Mouse (Mus musculus) thymus, postnatal 0 days (tissue): ENCODE results near the gene Pde4dip. TPM values are rescaled to one million over a fixed set of nuclear protein-coding genes. Genes with fewer than 3 reads are reported as not detected.

ENCODE experiments used
- DNase-seq: peaks from one replicate; pipeline ENCODE4 v3.0.0-alpha.2; 2015; ENCODE audit warnings: low spot score
- polyA plus RNA-seq: library from polyadenylated mRNA; unstranded; fragments of >200 nt; fragmentation: Nextera tagmentation; extraction: Ambion mirVana; gene quantifications from 2 replicates; pipeline ENCODE4 v1.2.1, GENCODE M21; 2015

Pde4dip gene
- polyA plus RNA-seq, 1 experiment from 2014 or later = 7.3 TPM

- DNase-seq = no peak
These were observed 85.6 kb downstream of the Pde4dip start for GRCm38 (mm10) chr3:97802927-97803326.

DNA sequence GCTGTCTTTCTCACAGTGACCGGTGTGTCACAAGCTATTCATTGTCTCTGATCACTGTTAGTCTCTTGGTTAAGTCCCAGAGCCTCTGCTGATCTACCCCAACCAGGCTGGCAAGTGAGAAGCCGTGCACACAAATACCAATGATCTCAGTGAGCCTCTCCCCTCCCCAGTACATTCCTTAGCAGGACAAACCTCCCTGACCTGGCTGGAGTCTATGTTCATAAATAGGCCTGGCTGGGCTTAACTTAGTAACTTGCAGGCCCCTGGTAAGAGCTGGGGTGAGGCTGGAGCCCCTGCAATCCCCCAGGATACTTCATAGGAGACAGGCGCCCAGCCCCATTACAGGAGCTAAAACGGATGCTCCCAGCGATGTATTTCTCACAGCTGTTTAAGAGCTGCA, 86.2 kb downstream of the Pde4dip start:
- DNase-seq = no peak

DNA sequence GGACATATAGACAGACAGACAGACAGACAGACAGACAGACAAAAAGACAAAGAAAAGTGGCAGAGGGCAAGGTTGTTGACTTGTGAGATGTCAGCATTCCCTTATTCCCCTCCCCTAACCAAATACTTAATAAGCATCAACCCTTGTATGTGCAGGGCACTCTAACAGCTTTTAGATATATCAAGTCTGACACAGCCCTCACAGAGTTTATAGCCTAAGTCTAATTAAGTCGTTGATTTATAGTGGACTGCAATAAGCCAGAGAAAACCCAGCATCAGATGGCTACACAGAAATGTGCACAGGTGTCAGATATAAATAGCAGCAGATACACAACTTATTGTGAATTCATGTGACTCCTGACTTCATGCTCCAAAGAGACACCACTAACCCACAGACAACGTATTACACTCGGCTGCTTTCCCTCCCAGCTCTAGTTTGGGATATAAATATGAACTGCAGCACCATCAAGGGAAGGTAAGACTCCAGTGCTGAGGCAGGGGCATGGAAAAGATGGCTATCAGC, 87.3 kb downstream of the Pde4dip start:
- no peak for DNase-seq

DNA sequence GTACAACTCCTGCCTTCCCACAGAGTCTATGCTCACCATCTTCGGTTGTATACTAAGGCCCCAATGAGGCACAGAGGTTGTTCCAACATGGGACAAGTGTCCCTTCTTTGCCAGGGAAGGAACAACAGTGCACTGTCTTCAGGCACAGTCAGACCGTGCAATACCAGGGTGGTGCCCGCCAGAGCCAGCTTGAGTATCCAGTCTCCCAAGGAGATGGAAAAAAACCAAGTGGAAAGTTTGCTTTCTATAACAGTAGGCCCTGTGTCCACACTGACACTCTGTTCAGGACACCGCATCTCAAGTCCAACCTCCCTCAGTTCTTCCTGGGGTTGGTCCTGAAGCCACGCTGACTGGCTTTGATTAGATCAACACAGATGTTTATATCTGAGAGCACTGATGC, 87.8 kb downstream of the Pde4dip start:
- no peak for DNase-seq

DNA sequence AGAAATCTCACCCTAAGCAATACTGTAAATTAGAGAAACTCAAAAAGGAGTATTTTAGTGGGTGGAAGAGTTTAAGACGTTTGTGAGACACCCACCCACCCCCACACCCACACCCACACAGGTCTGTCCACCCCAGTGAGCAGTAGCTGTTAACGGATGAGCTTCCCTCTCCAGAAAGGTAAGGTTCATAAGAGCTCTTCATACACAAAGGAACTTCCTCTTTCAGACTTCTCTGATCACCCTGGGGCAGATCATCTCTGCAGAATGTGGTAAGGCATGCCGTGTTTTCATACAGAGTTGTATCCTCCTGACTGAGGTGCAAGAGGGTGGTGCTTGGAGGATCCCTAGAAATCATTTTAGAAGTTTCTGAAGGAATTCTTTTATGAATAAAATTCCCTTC, 88.5 kb downstream of the Pde4dip start:
- no peak for DNase-seq

GRCm38 (mm10) chr3:97799267-97799666, 89.2 kb downstream of the Pde4dip start:
- DNase-seq = no peak

- DNase-seq = no peak
These were observed 91.1 kb downstream of the Pde4dip start for GRCm38 (mm10) chr3:97797371-97797770.

- DNase-seq = no peak
These were observed 94.5 kb downstream of the Pde4dip start for GRCm38 (mm10) chr3:97793995-97794394.

DNA sequence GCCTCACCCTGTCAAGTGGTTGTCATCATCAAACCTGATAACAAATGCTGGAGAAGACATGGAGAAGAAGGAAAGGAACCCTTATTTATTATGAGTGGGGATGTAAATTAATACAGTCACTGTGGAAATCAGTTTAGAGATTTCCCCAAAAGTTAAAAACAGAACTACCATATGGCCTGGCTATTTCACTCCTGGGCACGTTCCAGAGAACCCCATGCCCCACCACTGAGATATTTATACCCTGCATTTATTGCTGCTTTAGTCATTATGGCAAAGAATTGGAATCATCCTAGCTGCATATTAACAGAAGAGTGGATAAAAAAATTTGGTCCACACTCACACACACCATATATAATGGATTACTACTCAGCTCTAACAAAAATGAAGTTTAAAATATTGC, 98.4 kb downstream of the Pde4dip start:
- no peak for DNase-seq

DNA sequence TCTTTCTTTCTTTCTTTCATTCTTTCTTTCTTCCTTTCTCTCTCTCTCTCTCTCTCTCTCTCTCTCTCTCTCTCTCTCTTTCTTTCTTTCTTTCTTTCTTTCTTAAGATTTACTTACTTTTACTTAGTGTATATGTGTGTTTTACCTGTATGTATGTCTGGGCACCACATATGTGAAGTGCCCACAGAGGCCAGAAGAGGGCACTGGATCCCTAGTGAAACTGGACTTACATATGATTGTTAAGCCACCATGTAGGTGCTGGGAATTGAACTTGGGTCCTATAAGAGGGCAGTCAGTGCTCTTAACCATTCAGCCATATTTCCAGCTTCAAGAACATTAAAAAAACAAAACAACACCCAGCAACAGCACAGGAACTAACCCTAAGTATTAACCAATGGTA, 99.2 kb downstream of the Pde4dip start:
- no peak for DNase-seq

DNA sequence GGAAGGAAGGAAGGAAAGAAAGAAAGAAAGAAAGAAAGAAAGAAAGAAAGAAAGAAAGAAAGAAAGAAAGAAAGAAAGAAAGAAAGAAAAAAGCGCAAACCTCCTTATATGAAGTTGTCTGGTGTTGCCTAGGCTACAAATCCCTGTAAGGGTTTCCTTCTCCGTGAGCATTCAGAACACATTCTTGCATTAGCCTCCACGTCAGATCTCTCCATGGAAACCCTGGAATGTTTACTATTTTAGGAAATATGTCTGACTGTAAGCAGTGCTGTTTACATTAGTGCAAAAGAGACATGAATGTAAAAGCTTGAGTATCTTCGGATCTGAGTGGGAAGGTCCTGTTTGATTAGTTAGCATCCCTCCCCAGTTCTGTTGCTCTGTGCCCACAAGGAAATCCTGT, 112.3 kb downstream of the Pde4dip start:
- no peak for DNase-seq

DNA sequence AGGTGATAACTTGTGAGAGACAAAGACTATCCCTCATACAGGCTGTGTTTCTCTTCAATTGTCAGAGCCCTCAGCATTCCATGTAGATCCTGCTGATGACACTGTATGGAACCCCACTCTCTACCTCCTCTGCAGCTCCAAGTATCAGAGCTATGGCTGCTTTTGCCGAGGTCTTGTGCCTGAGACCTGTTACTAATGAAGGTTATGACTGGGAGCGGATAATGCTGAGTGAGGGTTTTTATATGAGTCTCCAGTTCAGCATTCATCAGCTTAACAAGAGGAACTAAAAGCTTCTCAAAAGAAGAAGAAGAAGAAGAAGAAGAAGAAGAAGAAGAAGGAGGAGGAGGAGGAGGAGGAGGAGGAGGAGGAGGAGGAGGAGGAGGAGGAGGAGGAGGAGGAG, 112.8 kb downstream of the Pde4dip start:
- no peak for DNase-seq

DNA sequence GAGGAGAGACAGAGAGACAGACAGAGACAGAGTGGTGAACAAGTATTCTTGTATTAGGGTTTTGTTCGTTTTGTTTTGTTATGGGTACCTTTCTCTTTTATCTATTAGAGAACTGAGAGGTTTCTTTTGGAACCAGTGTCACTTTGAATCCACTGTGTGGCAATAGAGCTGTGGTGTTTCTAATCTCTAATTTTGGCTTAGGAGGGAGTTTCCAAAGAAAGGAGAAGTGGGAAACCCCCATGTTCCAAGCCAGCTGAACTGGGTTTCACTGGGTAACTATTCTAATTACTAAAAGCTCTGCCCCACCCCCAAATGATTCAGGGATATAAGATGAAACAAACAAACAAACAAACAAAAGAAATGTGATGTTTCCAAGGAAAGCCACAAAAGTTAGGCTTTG, 113.6 kb downstream of the Pde4dip start:
- no peak for DNase-seq

DNA sequence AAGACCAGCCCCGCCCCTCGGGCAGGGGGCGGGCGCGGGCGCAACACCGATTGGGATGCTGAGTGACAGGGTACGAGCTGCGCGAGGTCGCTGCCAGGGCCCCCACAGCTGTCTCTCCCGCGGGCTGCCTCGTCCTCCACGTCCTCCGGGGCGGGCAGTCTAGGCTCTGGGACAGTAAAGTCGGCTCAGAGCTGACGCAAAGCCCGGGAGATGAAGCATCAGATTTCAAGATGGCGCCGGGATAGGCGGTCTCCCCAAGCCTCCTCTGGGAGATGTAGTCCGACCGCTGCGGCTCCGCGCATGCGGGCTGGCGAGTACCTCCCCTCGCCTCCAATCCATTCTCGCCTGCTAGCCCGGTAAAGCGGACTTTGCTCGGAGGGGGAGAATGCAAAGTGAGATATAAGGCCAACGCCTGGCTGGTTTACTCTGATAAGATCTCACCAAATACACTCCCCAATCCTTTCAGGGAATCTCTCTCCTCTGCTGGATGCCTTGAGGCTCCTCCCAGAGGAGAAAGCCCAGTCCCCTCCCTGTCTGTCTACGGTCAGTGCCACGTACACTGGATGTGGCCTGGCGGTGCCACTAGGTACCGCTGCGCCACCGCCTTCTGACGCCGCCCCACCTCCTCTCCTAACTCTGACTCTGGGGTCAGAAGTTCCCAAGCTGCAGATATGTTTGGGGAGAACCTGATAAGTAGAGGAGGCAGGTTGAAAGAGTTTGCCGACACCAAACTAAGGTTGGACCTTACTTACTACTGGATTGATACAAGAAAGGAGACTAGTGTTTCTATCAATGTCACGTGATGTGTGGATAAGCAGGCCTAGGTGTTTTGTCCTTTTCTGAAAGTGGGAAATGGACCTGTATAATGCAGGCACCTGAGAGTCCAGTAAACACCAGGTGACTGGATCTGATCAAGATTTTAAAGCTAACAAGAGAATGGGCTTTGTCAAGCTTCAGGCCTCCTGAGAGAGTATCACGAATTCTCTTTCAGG, 120.4 kb downstream of the Pde4dip start:
- DNase-seq = peak; percentile 91

DNA sequence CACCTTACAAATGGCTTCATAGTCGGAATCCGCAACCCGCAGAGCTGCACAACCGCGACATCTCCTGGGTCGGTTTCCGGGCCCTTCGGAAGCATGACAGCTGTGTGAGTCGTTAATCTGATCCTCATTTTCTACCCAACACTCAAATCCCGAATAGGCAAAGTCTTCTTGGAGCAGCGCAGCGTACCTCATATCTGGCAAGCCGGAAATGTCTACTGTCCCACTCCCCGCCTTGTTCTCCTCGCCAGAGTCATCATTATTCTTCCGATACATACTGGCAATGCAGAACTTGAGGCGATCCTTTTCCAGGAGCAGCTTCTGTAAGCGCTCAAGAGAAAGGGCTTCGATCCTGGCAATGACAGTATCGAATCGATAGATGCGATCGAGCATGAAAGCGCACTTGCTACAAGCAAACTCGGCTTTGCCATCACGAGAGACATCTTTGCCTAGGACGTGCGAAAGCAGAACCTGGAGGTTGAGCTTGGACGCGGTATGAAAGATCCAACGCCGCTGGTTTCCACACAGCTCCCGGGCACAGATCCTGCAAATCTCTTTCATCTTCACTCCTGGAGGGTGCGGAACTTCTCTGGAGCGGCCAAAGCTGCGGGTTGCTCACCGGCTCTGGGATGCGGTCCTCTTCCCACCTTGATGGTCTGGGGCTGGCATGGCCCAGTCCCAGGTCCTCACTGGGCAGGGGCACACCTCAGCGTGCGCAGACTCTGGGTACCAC, 121.3 kb downstream of the Pde4dip start:
- peak; percentile 27 for DNase-seq

GRCm38 (mm10) chr3:97766459-97766858, 122.0 kb downstream of the Pde4dip start:
- no peak for DNase-seq

- DNase-seq = no peak
These were observed 124.4 kb downstream of the Pde4dip start for GRCm38 (mm10) chr3:97764152-97764551.

DNA sequence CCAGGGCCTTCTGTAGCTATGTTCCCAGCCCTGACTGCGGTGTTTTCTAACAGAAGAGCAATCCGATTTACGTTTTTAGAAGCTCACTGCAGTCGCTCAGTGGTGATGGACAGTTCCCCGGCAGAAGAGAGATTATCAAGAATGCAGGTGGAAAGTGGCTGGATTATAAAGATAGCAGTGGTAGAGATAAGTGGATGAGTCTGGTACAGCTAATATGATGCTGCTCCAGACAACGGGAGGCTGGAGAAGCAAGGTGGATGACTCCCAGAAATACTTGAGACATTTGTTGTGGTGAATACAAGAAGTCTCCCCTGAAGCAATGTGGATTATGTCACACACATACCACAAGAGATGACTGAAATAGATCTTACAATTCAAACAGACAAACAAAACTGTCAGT, 126.6 kb downstream of the Pde4dip start:
- no peak for DNase-seq

- DNase-seq = no peak
These were observed 127.3 kb downstream of the Pde4dip start for GRCm38 (mm10) chr3:97761168-97761567.

DNA sequence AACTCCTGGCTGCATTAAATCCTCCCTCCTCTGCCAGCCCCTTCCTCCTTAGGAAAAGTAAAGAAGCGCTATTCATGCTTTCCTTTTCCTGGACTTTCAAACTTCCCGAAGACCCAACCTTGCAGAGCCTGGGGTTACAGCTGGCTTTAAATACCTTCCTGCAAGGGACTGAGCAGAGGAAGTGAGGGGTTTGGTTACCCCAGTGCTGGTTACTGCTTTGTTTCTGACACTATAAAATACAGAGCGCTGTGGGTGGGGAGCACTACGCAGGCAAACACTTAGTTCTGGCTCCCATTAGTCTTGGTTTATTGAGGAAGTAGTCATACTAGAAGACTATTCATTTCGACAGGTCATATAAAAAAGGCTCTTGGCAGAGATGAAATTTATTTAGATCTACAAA, 128.7 kb downstream of the Pde4dip start:
- DNase-seq = no peak

- DNase-seq = no peak
These were observed 131.0 kb downstream of the Pde4dip start for GRCm38 (mm10) chr3:97757501-97757900.
